Comparison of ENCODE assay signal across 7 mouse cellular contexts in the genomic region with DNA sequence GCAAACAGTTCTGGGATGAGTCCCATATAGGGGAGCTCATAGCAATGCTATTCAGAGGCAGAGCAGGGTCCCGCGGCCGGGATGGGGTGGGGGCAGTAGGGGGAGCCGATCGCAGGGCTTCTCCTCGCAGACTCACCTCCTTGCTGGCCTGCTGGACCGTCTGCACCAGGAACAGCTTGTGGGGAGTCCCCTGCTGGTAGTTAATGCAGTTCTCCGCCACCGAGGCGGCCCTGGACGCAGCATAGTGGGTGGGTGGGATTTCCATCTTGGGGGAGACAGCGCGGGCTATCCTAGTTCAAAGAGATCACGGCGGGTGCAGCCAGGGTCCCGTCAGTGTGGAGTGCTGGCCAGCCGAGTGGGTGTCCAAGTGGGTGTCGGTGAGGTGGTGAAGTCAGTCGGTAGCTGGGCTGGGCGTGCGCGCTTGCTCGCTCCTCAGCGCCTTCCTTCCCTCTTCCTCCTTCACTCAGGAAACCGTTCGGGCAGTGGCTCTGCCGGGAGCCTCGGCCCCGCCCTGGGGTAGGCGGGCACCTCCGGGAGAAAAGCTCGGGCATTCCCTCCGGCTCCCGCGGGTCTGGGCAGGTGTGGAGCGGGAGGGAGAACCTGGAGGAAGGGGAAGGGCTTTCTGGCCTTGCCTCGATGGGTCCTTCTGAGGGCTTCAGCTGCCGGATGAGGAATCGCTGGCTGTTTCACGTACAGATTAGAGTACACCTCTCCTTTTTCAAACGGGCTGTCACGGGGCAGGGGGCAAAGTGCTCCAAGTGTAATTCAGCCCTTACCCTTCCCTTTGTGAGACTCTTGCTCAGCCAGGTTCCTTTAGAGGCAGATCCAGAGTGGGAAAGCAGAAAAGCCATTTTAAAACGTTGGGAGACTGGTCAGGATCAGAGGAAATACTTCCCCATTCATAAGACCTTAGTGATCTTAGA. TPM values are rescaled to one million over a fixed set of nuclear protein-coding genes. Genes with fewer than 3 reads are reported as not detected.
DNase-seq lines count a peak whose midpoint lies in the region; ATAC-seq and TF ChIP-seq lines count a peak whose summit lies in the region.

Gene Lxn, minus strand, starts transcription at position 477 of the 923 bp plus-strand sequence.

- peak; percentile 95 for TF ChIP-seq POLR2A in embryonic fibroblast, embryonic 13.5 days (IDR thresholded peaks at IDR 0.05; ENCODE audit: low read depth, low read length)

- peak; percentile 29; the same call in 1 of the 2 replicates for TF ChIP-seq CTCF in embryonic fibroblast, embryonic 13.5 days (IDR thresholded peaks at IDR 0.05; ENCODE audit: borderline replicate concordance, insufficient read depth, low read length)

- H3K27ac ChIP-seq in embryonic fibroblast, embryonic 13.5 days (ENCODE audit: insufficient read depth, low read length) = peak within 1 kb of the TSS; percentile 55
- peak within 1 kb of the TSS; percentile 86 for H3K27ac ChIP-seq in limb, embryonic 12.5 days
- peak within 1 kb of the TSS; percentile 76 for H3K27ac ChIP-seq in midbrain, embryonic 13.5 days

- no peaks in the 10 kb centered on the region for H3K4me1 ChIP-seq in embryonic fibroblast, embryonic 13.5 days (ENCODE audit: control insufficient read depth, insufficient read depth, low read length)
- H3K4me1 ChIP-seq in limb, embryonic 12.5 days (replicated peaks) = peaks cover 17% of the 10 kb centered on the region
- peaks cover 39% of the 10 kb centered on the region for H3K4me1 ChIP-seq in midbrain, embryonic 13.5 days (replicated peaks)

- H3K27me3 ChIP-seq in limb, embryonic 12.5 days = no peaks in the 10 kb centered on the region
- no peaks in the 10 kb centered on the region for H3K27me3 ChIP-seq in midbrain, embryonic 13.5 days

- under 1% methylated on average over 41 of the region's 43 CpGs for WGBS in limb, embryonic 12.5 days
- WGBS in midbrain, embryonic 13.5 days = under 1% methylated on average over 42 of the region's 43 CpGs

- peak within 1 kb of the TSS; percentile 67 for H3K4me3 ChIP-seq in embryonic fibroblast, embryonic 13.5 days (ENCODE audit: insufficient read depth, low read length)
- peak within 1 kb of the TSS; percentile 67 for H3K4me3 ChIP-seq in limb, embryonic 12.5 days (replicated peaks)
- peak within 1 kb of the TSS; percentile 64 for H3K4me3 ChIP-seq in midbrain, embryonic 13.5 days (replicated peaks)

- peak within 1 kb of the TSS; percentile 71 for H3K4me2 ChIP-seq in limb, embryonic 12.5 days
- peak within 1 kb of the TSS; percentile 72 for H3K4me2 ChIP-seq in midbrain, embryonic 13.5 days (replicated peaks)

- DNase-seq in adrenal gland, postnatal 4 days (ENCODE audit: low spot score in 2 of 2) = peak; percentile 21 to 45
- peak; percentile 69 for DNase-seq in heart, adult 8-10 months (ENCODE audit: low spot score)
- peak; percentile 61 to 75 for DNase-seq in kidney, adult 8-10 months
- DNase-seq in spleen, adult 18-20 months = peak; percentile 20 to 51

- H3K36me3 ChIP-seq in limb, embryonic 12.5 days = peaks cover 29% of the 10 kb centered on the region
- peaks cover 24% of the 10 kb centered on the region for H3K36me3 ChIP-seq in midbrain, embryonic 13.5 days

- ATAC-seq in limb, embryonic 12.5 days (ENCODE audit: insufficient number of reproducible peaks, insufficient read depth, low FRiP score, low TSS enrichment, low read depth) = peak; percentile 89
- peak; percentile 92 for ATAC-seq in midbrain, embryonic 13.5 days

- H3K9me3 ChIP-seq in limb, embryonic 12.5 days = no peaks in the 10 kb centered on the region
- no peaks in the 10 kb centered on the region for H3K9me3 ChIP-seq in midbrain, embryonic 13.5 days

- H3K9ac ChIP-seq in limb, embryonic 12.5 days (replicated peaks) = peak within 1 kb of the TSS; percentile 78
- peak within 1 kb of the TSS; percentile 74 for H3K9ac ChIP-seq in midbrain, embryonic 13.5 days (replicated peaks)

RNA-seq across cellular contexts. Expression of gene Lxn, which starts in this region (rescaled TPM):
- 10 to 100 TPM; 29.1 to 39.4 TPM for total RNA-seq in adrenal gland, postnatal 4 days (2021)
- polyA plus RNA-seq in embryonic fibroblast, embryonic 13.5 days (2011; ENCODE audit: insufficient read length, low read depth, missing spikeins) = 98.5 and 132 TPM in 2 replicates
- total RNA-seq in heart, adult 8-10 months (2022) = 1 to 10 TPM; 1.9 to 4.3 (median 3.3) TPM
- polyA plus RNA-seq in limb, embryonic 12.5 days (2016; fragmentation: Nextera tagmentation; extraction: Ambion mirVana) = 95.8 and 102 TPM in 2 replicates
- polyA plus RNA-seq in midbrain, embryonic 13.5 days (2015; fragmentation: Nextera tagmentation; extraction: Ambion mirVana) = 159 and 186 TPM in 2 replicates

Comparison
In these comparisons a context has a peak if more than half of its experiments do, and no peak if none do; other contexts are left out.
1. Peak in every context shown above with its lines: DNase-seq, ATAC-seq, H3K4me3 ChIP-seq and H3K27ac ChIP-seq.
2. RNA of gene Lxn (total RNA-seq): 29.1 to 39.4 TPM in adrenal gland, postnatal 4 days; 1.9 to 4.3 TPM in heart, adult 8-10 months; every median in the first group is over 4 times any median in the second.